Mouse (Mus musculus): Measurements from ENCODE around the gene Alox5. TPM values are rescaled to one million over a fixed set of nuclear protein-coding genes. Genes with fewer than 3 reads are reported as not detected.

Alox5 gene
- polyA plus RNA-seq, 1 experiment, result 1.5 TPM

DNA sequence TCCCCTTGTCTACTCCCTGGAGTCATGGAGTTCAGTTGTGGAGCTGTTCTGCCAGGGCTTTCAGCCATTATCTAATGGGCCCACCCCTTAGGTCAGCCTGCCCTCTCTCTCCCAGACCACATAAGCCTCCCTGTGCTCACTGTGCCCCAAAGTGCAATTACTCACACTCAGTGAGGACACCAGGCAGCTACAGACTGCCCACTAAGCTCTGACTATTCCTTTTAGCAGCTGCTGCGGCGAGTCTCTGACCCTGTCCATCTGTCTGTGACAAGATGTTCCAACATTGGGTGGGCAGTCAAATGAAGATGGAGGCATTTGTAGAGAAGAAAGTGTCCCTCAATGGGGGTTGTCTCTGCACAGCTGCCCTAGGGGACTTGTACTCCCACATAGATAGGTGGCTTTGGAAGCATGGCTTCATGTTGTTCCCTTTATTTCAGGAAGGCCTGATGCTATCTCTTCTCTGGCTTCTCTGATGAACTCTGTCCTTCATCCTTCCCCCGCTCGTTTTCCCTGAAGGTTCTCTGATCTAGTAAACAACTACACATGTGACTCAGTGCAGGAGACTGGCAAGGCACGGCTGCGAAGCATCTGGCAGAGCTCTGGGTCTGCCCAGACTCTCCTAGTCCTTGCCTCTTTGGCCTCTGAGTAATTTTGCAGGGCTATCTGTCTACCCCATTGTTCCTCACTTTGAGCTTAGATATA is 52.9 kb downstream of the Alox5 start:
- Histone ChIP-seq H3K4me1 (ENCODE audit: control insufficient read depth, insufficient read depth, low read length) (peaks cover 4% of the 10 kb centered on the region; the same call in 1 of the 2 replicates), H3K27ac (ENCODE audit: insufficient read depth, low read length) (no peak overlapping the region), H3K4me3 (ENCODE audit: insufficient read depth, low read length) (no peak overlapping the region)
- TF ChIP-seq CTCF (IDR thresholded peaks at IDR 0.05; ENCODE audit: extremely low read depth, insufficient read depth, low read length) (no peak), POLR2A (IDR thresholded peaks at IDR 0.05; ENCODE audit: extremely low read depth, insufficient read depth, low read length) (no peak)

DNA sequence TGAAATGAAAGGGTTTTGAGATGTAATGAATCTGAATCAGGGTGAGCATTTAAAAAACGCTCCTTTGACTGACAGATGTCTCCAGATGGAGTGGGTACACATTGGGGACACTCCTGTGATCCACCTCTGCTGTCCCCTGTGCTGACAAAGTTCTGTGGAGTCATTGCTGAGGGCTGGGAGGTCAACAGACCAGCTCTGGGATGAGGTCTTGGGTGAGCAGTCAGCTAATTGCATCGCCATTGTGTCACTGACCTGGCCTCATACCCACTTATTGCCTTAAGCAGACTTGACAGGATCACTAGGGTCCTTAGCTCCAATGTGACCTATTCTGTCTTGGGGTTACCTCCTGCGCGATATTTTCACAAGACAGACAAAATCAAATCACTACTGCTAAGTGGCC is 53.8 kb downstream of the Alox5 start:
- Histone ChIP-seq H3K27ac (ENCODE audit: insufficient read depth, low read length) (no peak overlapping the region), H3K4me1 (ENCODE audit: control insufficient read depth, insufficient read depth, low read length) (peaks cover 4% of the 10 kb centered on the region; the same call in 1 of the 2 replicates), H3K4me3 (ENCODE audit: insufficient read depth, low read length) (no peak overlapping the region)
- no peak for TF ChIP-seq CTCF (IDR thresholded peaks at IDR 0.05; ENCODE audit: extremely low read depth, insufficient read depth, low read length)
- TF ChIP-seq POLR2A (IDR thresholded peaks at IDR 0.05; ENCODE audit: extremely low read depth, insufficient read depth, low read length), result no peak

GRCm38 (mm10) chr6:116406680-116407079 is 54.3 kb downstream of the Alox5 start:
- H3K4me3 ChIP-seq (ENCODE audit: insufficient read depth, low read length), result no peak overlapping the region
- H3K27ac ChIP-seq (ENCODE audit: insufficient read depth, low read length), result no peak overlapping the region
- H3K4me1 ChIP-seq (ENCODE audit: control insufficient read depth, insufficient read depth, low read length), result peaks cover 4% of the 10 kb centered on the region; the same call in 1 of the 2 replicates
- no peak for TF ChIP-seq POLR2A (IDR thresholded peaks at IDR 0.05; ENCODE audit: extremely low read depth, insufficient read depth, low read length)
- no peak for TF ChIP-seq CTCF (IDR thresholded peaks at IDR 0.05; ENCODE audit: extremely low read depth, insufficient read depth, low read length)

GRCm38 (mm10) chr6:116406152-116406551 is 54.8 kb downstream of the Alox5 start:
- Histone ChIP-seq H3K27ac (ENCODE audit: insufficient read depth, low read length) (no peak overlapping the region), H3K4me3 (ENCODE audit: insufficient read depth, low read length) (no peak overlapping the region), H3K4me1 (ENCODE audit: control insufficient read depth, insufficient read depth, low read length) (peaks cover 4% of the 10 kb centered on the region; the same call in 1 of the 2 replicates)
- TF ChIP-seq POLR2A (IDR thresholded peaks at IDR 0.05; ENCODE audit: extremely low read depth, insufficient read depth, low read length), result no peak
- no peak for TF ChIP-seq CTCF (IDR thresholded peaks at IDR 0.05; ENCODE audit: extremely low read depth, insufficient read depth, low read length)

- H3K4me1 ChIP-seq (ENCODE audit: control insufficient read depth, insufficient read depth, low read length), result peaks cover 4% of the 10 kb centered on the region; the same call in 1 of the 2 replicates
- no peak for TF ChIP-seq POLR2A (IDR thresholded peaks at IDR 0.05; ENCODE audit: extremely low read depth, insufficient read depth, low read length)
- no peak for TF ChIP-seq CTCF (IDR thresholded peaks at IDR 0.05; ENCODE audit: extremely low read depth, insufficient read depth, low read length)
- H3K4me3 ChIP-seq (ENCODE audit: insufficient read depth, low read length), result no peak overlapping the region
- no peak overlapping the region for H3K27ac ChIP-seq (ENCODE audit: insufficient read depth, low read length)
These were observed 55.3 kb downstream of the Alox5 start for GRCm38 (mm10) chr6:116405715-116406114.

- TF ChIP-seq POLR2A (IDR thresholded peaks at IDR 0.05; ENCODE audit: extremely low read depth, insufficient read depth, low read length), result no peak
- no peak for TF ChIP-seq CTCF (IDR thresholded peaks at IDR 0.05; ENCODE audit: extremely low read depth, insufficient read depth, low read length)
- Histone ChIP-seq H3K4me1 (ENCODE audit: control insufficient read depth, insufficient read depth, low read length) (peaks cover 4% of the 10 kb centered on the region; the same call in 1 of the 2 replicates), H3K4me3 (ENCODE audit: insufficient read depth, low read length) (no peak overlapping the region), H3K27ac (ENCODE audit: insufficient read depth, low read length) (no peak overlapping the region)
These were observed 55.7 kb downstream of the Alox5 start for GRCm38 (mm10) chr6:116405243-116405642.

DNA sequence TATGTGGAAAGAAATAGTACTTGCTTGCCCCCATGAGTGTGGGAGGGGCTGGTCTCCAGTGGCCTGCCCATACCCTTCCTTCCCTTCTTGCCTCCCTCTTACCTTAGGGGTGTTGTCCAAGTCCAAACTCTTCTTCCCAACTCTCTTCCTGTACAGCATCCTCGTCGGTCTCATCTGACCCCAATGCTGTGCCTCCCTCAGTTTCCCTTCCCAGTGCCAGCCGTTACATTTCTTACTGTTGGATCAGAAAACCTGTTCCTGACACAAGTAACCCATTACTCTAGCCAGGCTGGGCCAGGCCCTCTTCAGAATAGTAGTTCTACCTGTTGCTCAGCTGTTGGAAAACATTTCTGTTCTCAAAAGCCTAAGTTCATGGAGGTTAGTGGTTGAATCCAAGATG is 58.6 kb downstream of the Alox5 start:
- no peak for TF ChIP-seq POLR2A (IDR thresholded peaks at IDR 0.05; ENCODE audit: extremely low read depth, insufficient read depth, low read length)
- no peak for TF ChIP-seq CTCF (IDR thresholded peaks at IDR 0.05; ENCODE audit: extremely low read depth, insufficient read depth, low read length)
- Histone ChIP-seq H3K27ac (ENCODE audit: insufficient read depth, low read length) (no peak overlapping the region), H3K4me3 (ENCODE audit: insufficient read depth, low read length) (no peak overlapping the region), H3K4me1 (ENCODE audit: control insufficient read depth, insufficient read depth, low read length) (peaks cover 2% of the 10 kb centered on the region)

- TF ChIP-seq CTCF (IDR thresholded peaks at IDR 0.05; ENCODE audit: extremely low read depth, insufficient read depth, low read length), result no peak
- no peak for TF ChIP-seq POLR2A (IDR thresholded peaks at IDR 0.05; ENCODE audit: extremely low read depth, insufficient read depth, low read length)
- Histone ChIP-seq H3K4me3 (ENCODE audit: insufficient read depth, low read length) (no peak overlapping the region), H3K27ac (ENCODE audit: insufficient read depth, low read length) (no peak overlapping the region), H3K4me1 (ENCODE audit: control insufficient read depth, insufficient read depth, low read length) (peaks cover 2% of the 10 kb centered on the region)
These were observed 59.1 kb downstream of the Alox5 start for GRCm38 (mm10) chr6:116401746-116402423.

DNA sequence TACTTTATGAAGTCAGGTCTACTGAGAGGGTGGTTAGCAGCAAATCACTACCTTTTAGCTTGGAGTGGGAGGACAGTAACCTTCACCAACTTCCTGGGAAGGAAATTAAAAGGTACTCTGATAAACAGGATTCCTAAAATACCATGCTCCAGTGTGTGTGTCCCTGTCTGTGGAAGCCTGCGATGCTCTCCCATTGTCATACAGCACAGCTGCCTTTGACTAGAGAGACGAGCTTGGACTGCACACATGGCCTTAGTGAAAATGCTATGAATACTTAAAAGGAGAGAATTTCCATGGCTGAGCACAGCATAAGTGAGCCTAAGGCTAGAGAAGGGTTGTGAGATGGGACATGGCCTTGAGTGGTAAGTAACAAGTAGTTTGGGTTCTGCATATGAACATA is 62.8 kb downstream of the Alox5 start:
- H3K4me1 ChIP-seq (ENCODE audit: control insufficient read depth, insufficient read depth, low read length), result no peaks in the 10 kb centered on the region; the same call in 1 of the 2 replicates
- H3K27ac ChIP-seq (ENCODE audit: insufficient read depth, low read length), result no peak overlapping the region
- TF ChIP-seq CTCF (IDR thresholded peaks at IDR 0.05; ENCODE audit: extremely low read depth, insufficient read depth, low read length), result no peak
- H3K4me3 ChIP-seq (ENCODE audit: insufficient read depth, low read length), result no peak overlapping the region

- Histone ChIP-seq H3K4me1 (ENCODE audit: control insufficient read depth, insufficient read depth, low read length) (no peaks in the 10 kb centered on the region; the same call in 1 of the 2 replicates), H3K4me3 (ENCODE audit: insufficient read depth, low read length) (no peak overlapping the region), H3K27ac (ENCODE audit: insufficient read depth, low read length) (no peak overlapping the region)
- TF ChIP-seq CTCF (IDR thresholded peaks at IDR 0.05; ENCODE audit: extremely low read depth, insufficient read depth, low read length) (no peak), POLR2A (IDR thresholded peaks at IDR 0.05; ENCODE audit: extremely low read depth, insufficient read depth, low read length) (no peak)
These were observed 63.4 kb downstream of the Alox5 start for GRCm38 (mm10) chr6:116397621-116398020.

All from cortical plate, adult 2 months (tissue).